Mouse (Mus musculus) kidney, adult 2 months (tissue): Measurements from ENCODE around the gene Mansc1.

Source experiments
- CTCF ChIP-seq: fragments of 200-500 bp; conservative IDR thresholded peaks from 2 replicates; pipeline ENCODE4 v1.5.1; 2011; ENCODE audit warnings: low read depth, mild to moderate bottlenecking, control low read depth, low read length, moderate library complexity, mixed read lengths; ENCODE audit not compliant: insufficient read depth, insufficient read length
- POLR2A ChIP-seq: fragments of 200-500 bp; IDR thresholded peaks from one replicate; pipeline ENCODE4 v1.6.1; 2011; ENCODE audit warnings: low read depth, low read length, control low read depth

GRCm38 (mm10) chr6:134611896-134612295, 20.4 kb downstream of the Mansc1 start:
- TF ChIP-seq CTCF (no peak), POLR2A (no peak)
